Mouse (Mus musculus) adrenal gland, adult 18-20 months (tissue): ENCODE measurements around the gene Acadm. TPM values are rescaled to one million over a fixed set of nuclear protein-coding genes. Genes with fewer than 3 reads are reported as not detected.
A peak's percentile ranks its signal among the peaks of the same experiment; 100 is the strongest.

Experiments used
- DNase-seq, 2 experiments: peaks; one replicate each; pipeline ENCODE4 v3.0.0; 2021 to 2022; ENCODE audit warnings: low spot score in 2 of 2
- long read RNA-seq, 2 experiments: library from polyadenylated mRNA; stranded (forward); transcript quantifications; one replicate each; pipeline ENCODE4 v2.0.0; 2021
- total RNA-seq, 2 experiments: library from RNA; stranded (reverse); gene quantifications; 1 replicate in 1 of 2; 2 replicates in 1 of 2; pipeline ENCODE4 v1.2.3; 2021

Gene Acadm
- 100 to 1,000 TPM; 734 to 946 TPM for total RNA-seq
- long read RNA-seq, experiment 1, transcript Acadm-201 (12 exons, 2,047 nt), result major isoform, 740 of 790 reads
- long read RNA-seq, experiment 1, partial matches to known transcripts, result 26 of 790 reads
- long read RNA-seq, experiment 1, other reads (novel, unspliced or antisense), result 24 of 790 reads
- long read RNA-seq, experiment 2, transcript Acadm-201 (12 exons, 2,047 nt), result major isoform, 1,398 of 1,501 reads
- long read RNA-seq, experiment 2, transcript Acadm-203 (2 exons, 437 nt), result minor isoform, 7 of 1,501 reads
- long read RNA-seq, experiment 2, partial matches to known transcripts, result 68 of 1,501 reads
- long read RNA-seq, experiment 2, other reads (novel, unspliced or antisense), result 28 of 1,501 reads

- peak; percentile 98 to 99 for DNase-seq
Observed at GRCm38 (mm10) chr3:153944335-153944990, at the start of gene Acadm. TSS of gene Acadm (minus strand) at chr3:153944632.

- no peak for DNase-seq
Observed at GRCm38 (mm10) chr3:153984428-153985340, 40.3 kb upstream of the Acadm start.

- no peak for DNase-seq
Observed at GRCm38 (mm10) chr3:153980611-153981010, 36.2 kb upstream of the Acadm start.

- DNase-seq, result no peak
Observed at GRCm38 (mm10) chr3:153975791-153976190, 31.4 kb upstream of the Acadm start.

GRCm38 (mm10) chr3:153975060-153975459 lies 30.6 kb upstream of the Acadm start:
- no peak for DNase-seq

- DNase-seq, result no peak
Observed at GRCm38 (mm10) chr3:153973949-153974760, 29.7 kb upstream of the Acadm start.

GRCm38 (mm10) chr3:153973171-153973948 lies 28.9 kb upstream of the Acadm start, which contains the start of gene Slc44a5:
TSS of gene Slc44a5 (plus strand) at chr3:153973436.
- no peak for DNase-seq

GRCm38 (mm10) chr3:153969451-153969850 lies 25.0 kb upstream of the Acadm start:
- DNase-seq, result no peak

- DNase-seq, result no peak
Observed at GRCm38 (mm10) chr3:153968549-153968948, 24.1 kb upstream of the Acadm start.

- DNase-seq, result no peak
Observed at GRCm38 (mm10) chr3:153967447-153967846, 23.0 kb upstream of the Acadm start.

GRCm38 (mm10) chr3:153961632-153962389 lies 17.4 kb upstream of the Acadm start:
- DNase-seq, result no peak

- no peak for DNase-seq
Observed at GRCm38 (mm10) chr3:153960884-153961283, 16.5 kb upstream of the Acadm start.

- no peak for DNase-seq
Observed at GRCm38 (mm10) chr3:153959731-153960207, 15.3 kb upstream of the Acadm start.

GRCm38 (mm10) chr3:153959035-153959730 lies 14.8 kb upstream of the Acadm start:
- no peak for DNase-seq

GRCm38 (mm10) chr3:153957916-153958315 lies 13.5 kb upstream of the Acadm start:
- no peak for DNase-seq

- no peak for DNase-seq
Observed at GRCm38 (mm10) chr3:153948176-153948575, 3.7 kb upstream of the Acadm start.

- DNase-seq, result no peak
Observed at GRCm38 (mm10) chr3:153947271-153947670, 2.8 kb upstream of the Acadm start.

- no peak for DNase-seq
Observed at GRCm38 (mm10) chr3:153943901-153944334, 514 bp downstream of the Acadm start.
